Mouse (Mus musculus): ENCODE results near the gene Lrrc49.

- TF ChIP-seq CTCF (conservative IDR thresholded peaks at IDR 0.05; ENCODE audit: insufficient read depth, insufficient read length, low read depth, low read length) (no peak), POLR2A (IDR thresholded peaks at IDR 0.05; ENCODE audit: low read depth, low read length) (no peak)
These were observed 71.6 kb downstream of the Lrrc49 start for GRCm38 (mm10) chr9:60616359-60616758.
